Mouse (Mus musculus): ENCODE data around the gene Srgap1. TPM values are rescaled to one million over a fixed set of nuclear protein-coding genes. Genes with fewer than 3 reads are reported as not detected.

Srgap1 gene
- total RNA-seq (2021), result 1 to 10 TPM; 2.0 to 2.4 TPM

DNA sequence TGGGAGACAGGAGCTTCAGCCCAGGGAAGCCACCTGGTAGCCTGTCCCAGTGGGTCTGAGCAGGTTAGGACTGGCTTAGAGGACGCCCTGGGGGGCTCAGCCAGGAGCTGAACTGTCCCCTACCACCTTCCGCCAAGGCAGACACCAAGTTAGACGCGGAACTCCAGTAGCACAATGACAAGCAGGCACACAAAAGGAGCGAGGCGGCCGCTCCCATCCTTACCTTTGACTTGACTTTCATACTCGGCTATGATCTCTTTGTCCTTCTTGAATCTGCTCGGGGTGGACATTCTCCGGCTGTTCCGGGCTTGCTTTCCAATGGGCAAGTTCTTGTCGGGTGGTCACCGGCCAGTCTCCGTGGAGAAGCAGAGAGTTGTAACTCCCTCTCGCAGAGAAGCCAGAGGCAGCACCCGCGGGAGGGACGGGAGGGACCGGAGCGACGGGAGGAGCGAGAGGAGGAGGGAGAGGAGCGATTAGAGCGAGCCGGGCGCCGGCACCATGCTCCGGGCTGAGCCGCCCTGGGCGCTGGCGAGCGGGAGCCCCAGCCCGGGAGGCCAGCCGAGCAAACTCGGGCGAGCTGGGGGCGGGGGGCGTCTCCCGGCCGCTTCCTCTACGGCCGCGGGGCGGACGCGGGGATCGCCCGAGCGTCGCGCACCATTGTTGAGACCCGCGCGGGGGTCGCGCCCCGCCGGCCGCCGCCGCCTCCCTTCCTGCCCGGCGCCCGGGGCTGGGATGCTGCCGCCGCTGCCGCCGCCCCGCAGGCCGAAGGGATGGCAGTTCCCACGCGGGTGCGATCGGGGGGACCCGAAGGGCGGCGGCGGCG lies at the start of gene Srgap1:
TSS of gene Srgap1 (minus strand) at position 412 of the 823 bp plus-strand sequence.
- DNase-seq (ENCODE audit: low spot score), result peak; percentile 31
- intact Hi-C loops (cut with DNase I), result loop anchor here (1.0 to 5.0 kb wide), 3 partner anchors 75 to 276 kb away; no protein-coding TSS in a partner anchor

DNA sequence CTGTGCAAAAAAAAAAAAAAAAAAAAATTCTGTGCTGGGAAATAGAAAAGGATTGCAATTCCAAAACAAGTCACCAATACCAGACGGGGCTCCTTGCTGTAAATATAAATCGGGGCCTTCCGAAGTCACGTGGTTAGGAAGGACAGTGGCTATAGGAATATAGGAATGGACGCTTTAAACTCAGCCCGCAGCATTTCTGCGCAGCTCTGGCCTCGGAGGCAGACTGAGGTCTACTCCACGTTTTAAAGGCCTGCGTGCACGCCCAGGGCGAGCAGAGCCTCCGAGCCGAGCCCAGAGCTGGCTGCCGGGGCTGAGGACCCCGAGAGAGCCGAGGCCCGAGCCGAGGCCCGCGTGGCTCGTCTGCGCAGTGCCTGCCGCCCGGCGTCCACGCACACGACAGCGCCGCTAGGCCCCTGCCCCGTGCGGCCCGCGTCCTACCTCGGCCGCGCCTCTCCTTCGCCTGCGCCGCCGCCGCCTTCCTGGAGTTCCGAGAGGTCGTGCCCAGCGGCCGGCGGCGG lies 49.4 kb upstream of the Srgap1 start:
- no peak for DNase-seq (ENCODE audit: low spot score)
- intact Hi-C loops (cut with DNase I), result no loop called here

GRCm38 (mm10) chr10:122090472-122090871 lies 43.4 kb upstream of the Srgap1 start:
- intact Hi-C loops (cut with DNase I), result no loop called here
- DNase-seq (ENCODE audit: low spot score), result no peak

GRCm38 (mm10) chr10:122081352-122081751 lies 34.2 kb upstream of the Srgap1 start:
- DNase-seq (ENCODE audit: low spot score), result no peak
- intact Hi-C loops (cut with DNase I), result no loop called here

DNA sequence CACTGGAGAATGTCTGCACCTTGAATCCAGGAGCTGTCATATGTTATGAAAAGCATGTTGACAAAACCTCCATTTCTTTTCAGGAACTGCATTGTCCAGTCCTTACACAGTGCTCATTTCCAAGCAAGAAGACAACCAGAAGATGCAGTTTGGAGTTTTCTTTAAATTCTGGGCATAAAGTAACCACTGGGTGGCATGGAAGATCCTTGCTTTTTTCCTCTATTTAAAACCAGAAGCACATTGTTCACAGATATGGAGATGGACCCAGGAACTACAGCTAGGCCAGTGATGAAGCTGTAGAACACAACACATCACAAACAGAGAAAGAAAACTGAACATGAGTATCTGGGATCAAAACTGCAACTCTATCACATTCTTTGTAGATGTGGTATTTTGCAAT lies 22.0 kb upstream of the Srgap1 start:
- intact Hi-C loops (cut with DNase I), result no loop called here
- no peak for DNase-seq (ENCODE audit: low spot score)

- intact Hi-C loops (cut with DNase I), result no loop called here
- no peak for DNase-seq (ENCODE audit: low spot score)
Observed at GRCm38 (mm10) chr10:122055826-122056225, 8.7 kb upstream of the Srgap1 start.

DNA sequence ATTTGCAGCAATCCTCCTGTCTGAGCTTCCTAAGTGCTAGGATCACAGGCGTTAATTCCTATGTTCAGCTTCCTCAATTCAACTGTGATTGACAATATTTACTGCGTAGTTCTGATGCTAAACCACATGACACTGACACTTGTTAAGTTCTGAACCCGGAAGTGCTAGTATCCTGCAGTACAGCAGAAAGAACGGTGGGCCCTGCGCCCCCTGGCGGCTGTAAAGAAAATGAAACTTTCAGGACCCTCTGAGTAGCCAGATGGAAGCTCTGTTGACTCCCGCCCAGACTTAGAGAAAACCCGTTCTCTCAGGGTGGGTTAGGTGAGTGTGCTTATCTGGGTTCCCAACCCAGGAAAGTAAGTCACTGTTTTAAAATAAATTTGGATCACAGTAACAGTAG lies 7.4 kb upstream of the Srgap1 start:
- intact Hi-C loops (cut with DNase I), result no loop called here

GRCm38 (mm10) chr10:122051831-122052230 lies 4.7 kb upstream of the Srgap1 start:
- peak; percentile 49 for DNase-seq (ENCODE audit: low spot score)
- intact Hi-C loops (cut with DNase I), result loop anchor here (1.0 to 2.0 kb wide), 3 partner anchors 219 to 412 kb away; no protein-coding TSS in a partner anchor

More for the DNA sequence above, 7.4 kb upstream of the Srgap1 start:
- peak; percentile 15 for DNase-seq (ENCODE audit: low spot score)

GRCm38 (mm10) chr10:122047727-122048365 lies 731 bp upstream of the Srgap1 start:
- intact Hi-C loops (cut with DNase I), result loop anchor here (1.0 to 5.0 kb wide), 3 partner anchors 76 to 277 kb away; no protein-coding TSS in a partner anchor
- DNase-seq (ENCODE audit: low spot score), result peak; percentile 58

DNA sequence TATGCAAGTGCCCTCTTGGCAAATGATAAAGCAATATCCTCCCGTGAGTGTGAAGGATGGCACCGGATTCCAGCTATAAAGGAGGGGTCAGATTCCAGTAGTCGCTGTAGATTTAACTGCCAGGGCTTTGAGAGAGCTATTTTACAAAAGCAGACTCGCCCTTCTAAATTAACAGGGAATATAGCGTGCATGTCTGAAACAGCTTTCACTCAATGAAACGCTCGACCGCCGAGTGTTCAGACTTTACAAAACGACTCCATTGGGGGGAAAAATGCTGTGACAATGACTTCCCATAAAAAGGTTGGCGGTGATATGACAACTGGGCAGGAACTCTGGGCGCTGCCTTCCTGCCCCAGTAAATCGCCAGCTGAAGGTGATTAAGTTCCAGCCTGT lies 608 bp downstream of the Srgap1 start:
- DNase-seq (ENCODE audit: low spot score), result no peak
- intact Hi-C loops (cut with DNase I), result loop anchor here (5.0 kb wide), 2 partner anchors 74 to 139 kb away; no protein-coding TSS in a partner anchor

GRCm38 (mm10) chr10:122045946-122046345 lies 1.2 kb downstream of the Srgap1 start:
- intact Hi-C loops (cut with DNase I), result loop anchor here (5.0 kb wide), 2 partner anchors 74 to 139 kb away; no protein-coding TSS in a partner anchor
- no peak for DNase-seq (ENCODE audit: low spot score)

DNA sequence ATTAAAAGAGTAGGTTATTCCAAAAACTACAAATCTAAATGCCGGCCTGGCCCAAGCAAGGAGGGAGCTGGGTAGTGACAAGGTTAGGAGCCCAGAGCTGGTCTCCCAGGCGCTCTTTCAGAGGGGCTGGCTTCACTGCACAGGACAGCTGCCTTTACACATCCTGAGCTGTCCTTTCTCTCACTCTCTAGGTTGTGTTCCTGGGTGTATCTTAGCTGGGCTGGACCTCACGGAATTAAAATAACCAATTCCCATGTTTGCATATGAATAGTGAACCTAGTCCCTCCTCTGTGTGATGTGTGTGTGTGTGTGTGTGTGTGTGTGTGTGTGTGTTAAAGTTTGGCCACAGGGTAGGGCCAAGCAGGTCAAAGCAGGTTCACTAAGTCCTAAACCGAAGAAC lies 2.2 kb downstream of the Srgap1 start:
- DNase-seq (ENCODE audit: low spot score), result no peak
- intact Hi-C loops (cut with DNase I), result loop anchor here (5.0 kb wide), 2 partner anchors 73 to 138 kb away; no protein-coding TSS in a partner anchor

DNA sequence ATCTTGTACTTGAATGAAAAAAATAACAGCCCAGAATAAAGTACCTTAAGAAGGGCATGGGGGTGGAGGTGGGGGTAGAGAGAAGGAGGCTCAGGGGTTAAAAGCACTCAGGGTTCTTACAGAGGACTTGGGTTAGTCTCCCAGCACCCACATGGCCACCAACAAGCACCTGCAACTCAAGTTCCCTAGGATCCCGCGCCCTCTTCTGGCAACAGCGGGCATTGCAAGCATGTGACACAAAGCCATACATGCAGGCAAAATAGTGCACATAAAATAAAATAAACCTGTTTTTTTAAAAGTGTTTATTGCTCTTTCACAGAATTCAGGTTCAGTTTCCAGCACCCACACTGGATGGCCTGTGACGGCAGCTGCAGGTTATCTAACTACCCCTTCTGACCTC lies 6.7 kb downstream of the Srgap1 start:
- intact Hi-C loops (cut with DNase I), result no loop called here
- DNase-seq (ENCODE audit: low spot score), result no peak

GRCm38 (mm10) chr10:122039566-122039965 lies 7.5 kb downstream of the Srgap1 start:
- intact Hi-C loops (cut with DNase I), result no loop called here
- no peak for DNase-seq (ENCODE audit: low spot score)

DNA sequence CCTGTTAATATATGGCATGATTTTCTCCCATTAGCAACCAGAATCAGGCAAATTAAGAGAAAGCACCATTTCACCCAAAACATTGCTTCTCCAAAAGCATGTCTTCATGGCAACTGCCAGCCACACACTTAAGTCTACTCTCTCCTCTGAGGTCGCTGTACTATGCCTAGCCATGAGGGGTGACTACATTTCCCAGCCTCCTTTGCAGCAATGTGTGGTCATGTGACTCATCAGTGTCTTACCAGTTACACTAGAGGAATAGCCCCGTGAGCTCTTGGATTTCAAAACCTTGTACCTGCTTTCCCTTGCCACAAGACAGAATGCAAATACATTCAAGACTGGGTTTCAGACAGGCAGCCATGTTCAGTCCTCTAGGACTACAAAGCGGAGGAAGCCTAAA lies 8.6 kb downstream of the Srgap1 start:
- intact Hi-C loops (cut with DNase I), result no loop called here
- DNase-seq (ENCODE audit: low spot score), result no peak

DNA sequence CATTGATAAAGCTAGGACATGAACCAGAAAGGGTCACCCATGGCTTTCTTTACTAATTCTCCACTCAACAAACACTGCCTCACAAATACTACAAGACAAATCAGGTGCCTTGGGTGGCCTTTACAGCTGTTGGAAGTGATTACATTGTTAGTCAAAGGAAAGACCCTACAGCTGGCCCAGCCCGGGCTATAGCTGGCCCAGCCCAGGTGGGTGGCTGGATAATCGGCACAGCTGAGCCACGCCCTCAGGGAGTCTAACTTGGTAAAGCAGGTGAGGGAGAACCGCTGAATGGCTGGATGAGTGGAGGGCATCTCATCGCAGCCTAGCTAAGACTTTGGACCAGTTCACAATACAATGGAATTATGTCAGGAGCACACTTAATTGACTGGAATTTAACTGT lies 13.8 kb downstream of the Srgap1 start:
- intact Hi-C loops (cut with DNase I), result no loop called here
- DNase-seq (ENCODE audit: low spot score), result no peak

GRCm38 (mm10) chr10:122030420-122030819 lies 16.7 kb downstream of the Srgap1 start:
- intact Hi-C loops (cut with DNase I), result no loop called here
- DNase-seq (ENCODE audit: low spot score), result no peak

GRCm38 (mm10) chr10:122029738-122030137 lies 17.4 kb downstream of the Srgap1 start:
- intact Hi-C loops (cut with DNase I), result no loop called here
- no peak for DNase-seq (ENCODE audit: low spot score)

DNA sequence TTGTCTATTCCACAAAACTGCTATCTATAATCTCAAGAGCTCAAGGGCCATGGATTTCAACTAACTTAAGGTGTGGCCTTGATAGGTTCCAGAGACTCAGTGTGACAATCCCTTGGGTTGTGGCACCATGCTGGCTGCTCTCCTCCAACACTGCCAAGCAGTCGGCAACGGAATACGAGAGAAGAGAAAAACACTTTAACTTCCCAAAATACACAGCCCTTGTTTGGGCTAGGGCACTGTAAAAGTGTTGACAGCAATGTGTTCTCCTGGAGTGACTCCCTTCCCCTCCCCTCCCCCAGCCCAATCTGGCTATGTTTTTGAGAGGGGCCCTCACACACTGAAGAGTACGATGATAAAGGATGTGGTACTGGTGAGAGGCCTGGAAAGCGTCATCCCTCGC lies 21.9 kb downstream of the Srgap1 start:
- DNase-seq (ENCODE audit: low spot score), result no peak
- intact Hi-C loops (cut with DNase I), result no loop called here

DNA sequence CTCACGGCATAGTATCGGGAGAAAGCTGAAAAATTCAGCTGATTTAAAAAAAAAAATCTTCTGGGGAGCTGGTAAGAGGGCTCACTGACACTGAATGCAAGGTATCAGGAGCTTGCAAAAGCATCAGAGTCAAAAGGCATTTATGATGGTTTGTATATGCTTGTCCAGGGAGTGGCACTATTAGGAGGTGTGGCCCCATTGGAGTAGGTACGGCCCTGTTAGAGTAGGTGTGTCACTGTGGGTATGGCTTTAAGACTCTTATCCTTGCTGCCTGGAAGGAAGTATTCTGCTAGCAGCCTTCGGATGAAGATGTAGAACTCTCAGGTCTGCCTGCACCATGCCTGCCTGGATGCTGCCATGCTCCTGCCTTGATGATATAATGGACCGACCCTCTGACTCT lies 26.2 kb downstream of the Srgap1 start:
- intact Hi-C loops (cut with DNase I), result no loop called here
- DNase-seq (ENCODE audit: low spot score), result no peak

DNA sequence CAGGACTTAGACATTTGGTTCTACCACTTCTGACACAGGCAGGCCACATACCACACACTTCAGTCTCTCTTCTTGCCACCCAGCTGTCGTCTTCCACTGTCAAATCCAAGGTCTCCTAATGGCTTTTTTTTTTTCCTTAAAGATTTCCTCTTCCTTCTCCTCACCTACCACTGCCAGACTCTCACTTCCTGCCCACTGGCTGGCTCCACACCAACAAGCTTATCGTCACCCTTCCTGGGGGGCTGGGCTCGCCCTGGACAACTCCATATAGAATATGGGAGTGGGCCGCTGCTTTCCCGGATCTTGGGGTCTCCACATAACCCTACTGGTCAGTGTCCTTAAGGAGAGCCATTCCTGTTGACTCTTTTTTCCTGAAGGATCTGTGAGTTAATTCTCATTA lies 26.9 kb downstream of the Srgap1 start:
- intact Hi-C loops (cut with DNase I), result no loop called here
- DNase-seq (ENCODE audit: low spot score), result no peak
